Mouse (Mus musculus): ENCODE results near the gene Trp53bp1.

DNA sequence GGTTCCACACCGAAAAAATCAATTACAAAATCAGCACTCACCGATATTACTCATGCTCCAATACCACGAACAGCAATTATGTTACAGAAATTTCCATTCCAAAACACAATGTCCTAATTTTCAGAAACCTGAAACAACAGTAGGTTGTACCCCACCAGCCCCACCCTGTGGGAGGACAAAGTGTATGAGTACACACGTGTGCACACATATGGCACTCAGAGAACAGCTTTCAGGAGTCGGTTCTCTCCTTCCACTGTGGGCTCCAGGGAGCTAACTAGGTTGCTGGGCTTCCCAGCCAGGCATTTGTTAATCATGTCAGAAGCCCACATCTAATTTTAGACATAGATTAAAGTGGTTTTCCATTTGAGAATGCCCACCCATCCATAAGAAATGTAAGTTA lies 27.1 kb downstream of the Trp53bp1 start:
- TF ChIP-seq CTCF (IDR thresholded peaks at IDR 0.05; ENCODE audit: insufficient read depth, low read depth, low read length) (no peak), POLR2A (IDR thresholded peaks at IDR 0.05; ENCODE audit: insufficient read depth, low read depth, low read length) (no peak)

Measured in olfactory bulb, adult 2 months (tissue).